Mouse (Mus musculus): ENCODE measurements around the gene Fto. TPM values are rescaled to one million over a fixed set of nuclear protein-coding genes. Genes with fewer than 3 reads are reported as not detected.

Fto gene
- polyA plus RNA-seq, 1 experiment from 2014 or later, result 94.8 TPM

GRCm38 (mm10) chr8:91711202-91711601 lies 397.9 kb downstream of the Fto start:
- H3K9me3 ChIP-seq (replicated peaks; ENCODE audit: control insufficient read depth, low read length), result no peaks in the 10 kb centered on the region
- no peak overlapping the region for H3K4me2 ChIP-seq (ENCODE audit: low read depth, low read length)
- no peaks in the 10 kb centered on the region for H3K36me3 ChIP-seq (replicated peaks; ENCODE audit: control insufficient read depth, insufficient read depth, low read depth, low read length)
- H3K27ac ChIP-seq (replicated peaks; ENCODE audit: low read depth, low read length), result no peak overlapping the region
- no peak for ATAC-seq (replicated peaks; ENCODE audit: insufficient number of reproducible peaks, low FRiP score, low TSS enrichment, low read depth)
- DNase-seq (ENCODE audit: low spot score), result no peak
- H3K4me1 ChIP-seq (ENCODE audit: control insufficient read depth, insufficient read depth, low read length), result peaks cover 5% of the 10 kb centered on the region; the same call in 1 of the 2 replicates
- no peak overlapping the region for H3K4me3 ChIP-seq (ENCODE audit: low read depth, low read length)
- WGBS, result 47% methylated on average over 6 of the region's 6 CpGs
- H3K9ac ChIP-seq (replicated peaks; ENCODE audit: low read length), result no peak overlapping the region
- no peaks in the 10 kb centered on the region for H3K27me3 ChIP-seq (ENCODE audit: control insufficient read depth, insufficient read depth, low read length)

GRCm38 (mm10) chr8:91711981-91712598 lies 398.8 kb downstream of the Fto start:
- Histone ChIP-seq H3K9ac (replicated peaks; ENCODE audit: low read length) (no peak overlapping the region; the same call in 1 of the 2 replicates), H3K27me3 (ENCODE audit: control insufficient read depth, insufficient read depth, low read length) (no peaks in the 10 kb centered on the region), H3K4me1 (ENCODE audit: control insufficient read depth, insufficient read depth, low read length) (peaks cover 5% of the 10 kb centered on the region; the same call in 1 of the 2 replicates), H3K27ac (replicated peaks; ENCODE audit: low read depth, low read length) (no peak overlapping the region), H3K4me3 (ENCODE audit: low read depth, low read length) (no peak overlapping the region), H3K9me3 (replicated peaks; ENCODE audit: control insufficient read depth, low read length) (no peaks in the 10 kb centered on the region), H3K36me3 (replicated peaks; ENCODE audit: control insufficient read depth, insufficient read depth, low read depth, low read length) (no peaks in the 10 kb centered on the region), H3K4me2 (ENCODE audit: low read depth, low read length) (no peak overlapping the region)
- 17% methylated on average over 6 of the region's 6 CpGs for WGBS
- ATAC-seq (replicated peaks; ENCODE audit: insufficient number of reproducible peaks, low FRiP score, low TSS enrichment, low read depth) (no peak), DNase-seq (ENCODE audit: low spot score) (peak; percentile 44)

- DNase-seq (ENCODE audit: low spot score), result peak; percentile 82
- H3K4me3 ChIP-seq (ENCODE audit: low read depth, low read length), result peak overlapping the region; percentile 9
- no peaks in the 10 kb centered on the region for H3K36me3 ChIP-seq (replicated peaks; ENCODE audit: control insufficient read depth, insufficient read depth, low read depth, low read length)
- 0 out of 2 replicates have a peak overlapping the region, but pooled peaks have one; percentile 25 for H3K27ac ChIP-seq (replicated peaks; ENCODE audit: low read depth, low read length)
- no peaks in the 10 kb centered on the region for H3K9me3 ChIP-seq (replicated peaks; ENCODE audit: control insufficient read depth, low read length)
- no peaks in the 10 kb centered on the region for H3K27me3 ChIP-seq (ENCODE audit: control insufficient read depth, insufficient read depth, low read length)
- H3K9ac ChIP-seq (replicated peaks; ENCODE audit: low read length), result peak overlapping the region; percentile 19
- peak overlapping the region; percentile 36; the same call in 1 of the 2 replicates for H3K4me2 ChIP-seq (ENCODE audit: low read depth, low read length)
- 3% methylated on average over 31 of the region's 31 CpGs for WGBS
- H3K4me1 ChIP-seq (ENCODE audit: control insufficient read depth, insufficient read depth, low read length), result peaks cover 5% of the 10 kb centered on the region; the same call in 1 of the 2 replicates
- peak; percentile 74 for ATAC-seq (replicated peaks; ENCODE audit: insufficient number of reproducible peaks, low FRiP score, low TSS enrichment, low read depth)
These were observed 399.6 kb downstream of the Fto start for GRCm38 (mm10) chr8:91712731-91713569.

GRCm38 (mm10) chr8:91713677-91714312 lies 400.5 kb downstream of the Fto start:
- H3K27ac ChIP-seq (replicated peaks; ENCODE audit: low read depth, low read length), result peak overlapping the region; percentile 36; the same call in 1 of the 2 replicates

GRCm38 (mm10) chr8:91714733-91715132 lies 401.4 kb downstream of the Fto start:
- H3K9me3 ChIP-seq (replicated peaks; ENCODE audit: control insufficient read depth, low read length), result no peaks in the 10 kb centered on the region
- H3K4me3 ChIP-seq (ENCODE audit: low read depth, low read length), result no peak overlapping the region
- WGBS, result 88% methylated on average over 7 of the region's 7 CpGs
- DNase-seq (ENCODE audit: low spot score), result no peak
- no peak for ATAC-seq (replicated peaks; ENCODE audit: insufficient number of reproducible peaks, low FRiP score, low TSS enrichment, low read depth)
- no peak overlapping the region for H3K4me2 ChIP-seq (ENCODE audit: low read depth, low read length)
- no peaks in the 10 kb centered on the region for H3K36me3 ChIP-seq (replicated peaks; ENCODE audit: control insufficient read depth, insufficient read depth, low read depth, low read length)
- H3K4me1 ChIP-seq (ENCODE audit: control insufficient read depth, insufficient read depth, low read length), result peaks cover 5% of the 10 kb centered on the region; the same call in 1 of the 2 replicates
- no peaks in the 10 kb centered on the region for H3K27me3 ChIP-seq (ENCODE audit: control insufficient read depth, insufficient read depth, low read length)
- H3K27ac ChIP-seq (replicated peaks; ENCODE audit: low read depth, low read length), result no peak overlapping the region
- H3K9ac ChIP-seq (replicated peaks; ENCODE audit: low read length), result no peak overlapping the region

More at GRCm38 (mm10) chr8:91713677-91714312, 400.5 kb downstream of the Fto start:
- H3K27me3 ChIP-seq (ENCODE audit: control insufficient read depth, insufficient read depth, low read length), result no peaks in the 10 kb centered on the region
- WGBS, result 5% methylated on average over 12 of the region's 12 CpGs
- no peaks in the 10 kb centered on the region for H3K9me3 ChIP-seq (replicated peaks; ENCODE audit: control insufficient read depth, low read length)
- H3K9ac ChIP-seq (replicated peaks; ENCODE audit: low read length), result peak overlapping the region; percentile 2
- H3K36me3 ChIP-seq (replicated peaks; ENCODE audit: control insufficient read depth, insufficient read depth, low read depth, low read length), result no peaks in the 10 kb centered on the region
- DNase-seq (ENCODE audit: low spot score), result peak; percentile 68
- peak overlapping the region; percentile 36 for H3K4me2 ChIP-seq (ENCODE audit: low read depth, low read length)
- ATAC-seq (replicated peaks; ENCODE audit: insufficient number of reproducible peaks, low FRiP score, low TSS enrichment, low read depth), result no peak
- H3K4me1 ChIP-seq (ENCODE audit: control insufficient read depth, insufficient read depth, low read length), result peaks cover 5% of the 10 kb centered on the region; the same call in 1 of the 2 replicates
- no peak overlapping the region for H3K4me3 ChIP-seq (ENCODE audit: low read depth, low read length)

- Histone ChIP-seq H3K4me1 (ENCODE audit: control insufficient read depth, insufficient read depth, low read length) (peaks cover 5% of the 10 kb centered on the region; the same call in 1 of the 2 replicates), H3K27me3 (ENCODE audit: control insufficient read depth, insufficient read depth, low read length) (no peaks in the 10 kb centered on the region), H3K4me3 (ENCODE audit: low read depth, low read length) (no peak overlapping the region), H3K9me3 (replicated peaks; ENCODE audit: control insufficient read depth, low read length) (no peaks in the 10 kb centered on the region), H3K4me2 (ENCODE audit: low read depth, low read length) (no peak overlapping the region), H3K36me3 (replicated peaks; ENCODE audit: control insufficient read depth, insufficient read depth, low read depth, low read length) (no peaks in the 10 kb centered on the region), H3K9ac (replicated peaks; ENCODE audit: low read length) (no peak overlapping the region), H3K27ac (replicated peaks; ENCODE audit: low read depth, low read length) (no peak overlapping the region; the same call in 1 of the 2 replicates)
- WGBS, result 35% methylated on average over 8 of the region's 8 CpGs
- ATAC-seq (replicated peaks; ENCODE audit: insufficient number of reproducible peaks, low FRiP score, low TSS enrichment, low read depth) (no peak; the same call in 1 of the 2 replicates), DNase-seq (ENCODE audit: low spot score) (peak; percentile 64)
These were observed 402.2 kb downstream of the Fto start for GRCm38 (mm10) chr8:91715387-91716085.

All from embryonic facial prominence, embryonic 11.5 days (tissue).